In genomic region chr12:55060212-55060898, GRCm38 (mm10) we compare ENCODE assay signal across 16 mouse cellular contexts. TPM values are rescaled to one million over a fixed set of nuclear protein-coding genes. Genes with fewer than 3 reads are reported as not detected.
DNase-seq lines count a peak whose midpoint lies in the region; ATAC-seq and TF ChIP-seq lines count a peak whose summit lies in the region.
"Had no signal": no experiment of that assay in that cellular context is flagged by ENCODE, and none has a peak within 500 bp of the region (broad histone marks: within the 10 kb centered on the region; RNA-seq: fewer than 3 reads in every experiment).

No protein-coding gene starts in this region.

- peak; percentile 58 for DNase-seq in lung, embryonic 14.5 days
- DNase-seq in lung, postnatal 10 days: no peak
- DNase-seq in MEL-GATA-1-ER (ENCODE audit: extremely low read depth, low read depth): peak; percentile 71
- no peak for DNase-seq in midbrain, embryonic 11.5 days (ENCODE audit: low spot score, missing footprints)
- no peak for DNase-seq in ovary, postnatal 14 days (ENCODE audit: low spot score)
- DNase-seq: cerebellum, postnatal 25 days; heart, postnatal 10 days; thymus, postnatal 4 days had no signal

- H3K4me3 ChIP-seq in lung, embryonic 14.5 days (ENCODE audit: low read depth, low read length): no peak overlapping the region
- no peak overlapping the region for H3K4me3 ChIP-seq in intestine, embryonic 16.5 days (ENCODE audit: low read length)
- no peak overlapping the region for H3K4me3 ChIP-seq in midbrain, embryonic 11.5 days (ENCODE audit: low read depth, low read length)
- H3K4me3 ChIP-seq: embryonic facial prominence, embryonic 12.5 days; kidney, embryonic 15.5 days; limb, embryonic 15.5 days; midbrain, embryonic 12.5 days; myocyte had no signal

- H3K4me2 ChIP-seq in lung, embryonic 14.5 days: no peak overlapping the region; the same call in 1 of the 2 replicates
- no peak overlapping the region for H3K4me2 ChIP-seq in intestine, embryonic 16.5 days (ENCODE audit: low read depth, low read length)
- no peak overlapping the region for H3K4me2 ChIP-seq in midbrain, embryonic 11.5 days
- H3K4me2 ChIP-seq: embryonic facial prominence, embryonic 12.5 days; kidney, embryonic 15.5 days; limb, embryonic 15.5 days; midbrain, embryonic 12.5 days had no signal

- WGBS in lung, embryonic 14.5 days: 34% methylated on average over 6 of the region's 6 CpGs
- WGBS in intestine, embryonic 16.5 days: 64% methylated on average over 6 of the region's 6 CpGs
- WGBS in midbrain, embryonic 11.5 days: 87% methylated on average over 6 of the region's 6 CpGs

- H3K36me3 ChIP-seq in lung, embryonic 14.5 days (ENCODE audit: insufficient read depth): 0 out of 2 replicates have a peak, but pooled peaks cover 7% of the 10 kb centered on the region
- H3K36me3 ChIP-seq in intestine, embryonic 16.5 days (ENCODE audit: control insufficient read depth, insufficient read depth, low read length): no peaks in the 10 kb centered on the region
- H3K36me3 ChIP-seq in midbrain, embryonic 11.5 days (ENCODE audit: control insufficient read depth, insufficient read depth, low read length): no peaks in the 10 kb centered on the region

- no peak overlapping the region for H3K9ac ChIP-seq in lung, embryonic 14.5 days
- H3K9ac ChIP-seq in intestine, embryonic 16.5 days (ENCODE audit: low read depth, low read length): no peak overlapping the region
- H3K9ac ChIP-seq in midbrain, embryonic 11.5 days (ENCODE audit: low read length): no peak overlapping the region
- H3K9ac ChIP-seq: embryonic facial prominence, embryonic 12.5 days; kidney, embryonic 15.5 days; limb, embryonic 15.5 days; midbrain, embryonic 12.5 days had no signal

- peaks cover 17% of the 10 kb centered on the region; the same call in 1 of the 2 replicates for H3K4me1 ChIP-seq in lung, embryonic 14.5 days (ENCODE audit: insufficient read depth)
- H3K4me1 ChIP-seq in intestine, embryonic 16.5 days (ENCODE audit: control insufficient read depth, insufficient read depth, low read length): 0 out of 2 replicates have a peak, but pooled peaks cover 2% of the 10 kb centered on the region
- H3K4me1 ChIP-seq in midbrain, embryonic 11.5 days (ENCODE audit: control insufficient read depth, insufficient read depth, low read length): no peaks in the 10 kb centered on the region
- H3K4me1 ChIP-seq: embryonic facial prominence, embryonic 12.5 days; kidney, embryonic 15.5 days; limb, embryonic 15.5 days; midbrain, embryonic 12.5 days had no signal

- H3K27me3 ChIP-seq in lung, embryonic 14.5 days (ENCODE audit: insufficient read depth, low read length): no peaks in the 10 kb centered on the region
- no peaks in the 10 kb centered on the region for H3K27me3 ChIP-seq in intestine, embryonic 16.5 days (replicated peaks; ENCODE audit: control insufficient read depth, insufficient read depth, low read length)
- H3K27me3 ChIP-seq in midbrain, embryonic 11.5 days (ENCODE audit: control insufficient read depth, insufficient read depth, low read length): no peaks in the 10 kb centered on the region
- H3K27me3 ChIP-seq: embryonic facial prominence, embryonic 12.5 days; kidney, embryonic 15.5 days; limb, embryonic 15.5 days; midbrain, embryonic 12.5 days had no signal

- no peak; the same call in 1 of the 2 replicates for TF ChIP-seq CTCF in lung, embryonic 14.5 days (IDR thresholded peaks at IDR 0.05; ENCODE audit: low read depth)

- ATAC-seq in lung, embryonic 14.5 days (ENCODE audit: insufficient read depth): 0 out of 2 replicates have a peak, but pooled peaks have one; percentile 41
- ATAC-seq in intestine, embryonic 16.5 days: peak; percentile 62; the same call in 1 of the 2 replicates
- peak; percentile 90 for ATAC-seq in megakaryocyte progenitor cell, adult 5-6 weeks (replicated peaks; ENCODE audit: poor library complexity)
- ATAC-seq in midbrain, embryonic 11.5 days (ENCODE audit: low FRiP score): no peak
- ATAC-seq: hindbrain, embryonic 16.5 days had no signal

- no peaks in the 10 kb centered on the region for H3K9me3 ChIP-seq in lung, embryonic 14.5 days (ENCODE audit: low read depth, low read length)
- H3K9me3 ChIP-seq in intestine, embryonic 16.5 days (ENCODE audit: control insufficient read depth, low read length): no peaks in the 10 kb centered on the region
- H3K9me3 ChIP-seq in midbrain, embryonic 11.5 days (ENCODE audit: control insufficient read depth, low read length): no peaks in the 10 kb centered on the region
- H3K9me3 ChIP-seq: embryonic facial prominence, embryonic 12.5 days; kidney, embryonic 15.5 days; limb, embryonic 15.5 days; midbrain, embryonic 12.5 days had no signal

- 0 out of 2 replicates have a peak overlapping the region, but pooled peaks have one; percentile 19 for H3K27ac ChIP-seq in lung, embryonic 14.5 days (ENCODE audit: low read depth)
- H3K27ac ChIP-seq in intestine, embryonic 16.5 days (ENCODE audit: low read length): no peak overlapping the region
- H3K27ac ChIP-seq in midbrain, embryonic 11.5 days (ENCODE audit: low read depth, low read length): no peak overlapping the region
- H3K27ac ChIP-seq: embryonic facial prominence, embryonic 12.5 days; kidney, embryonic 15.5 days; limb, embryonic 15.5 days; midbrain, embryonic 12.5 days had no signal

RNA-seq across cellular contexts. Expression of gene 2700097O09Rik, which starts 19.6 kb away (rescaled TPM):
- 34.3 and 36.1 TPM in 2 replicates for polyA plus RNA-seq in lung, embryonic 14.5 days (2014; fragmentation: Nextera tagmentation; extraction: Ambion mirVana)
- polyA plus RNA-seq in intestine, embryonic 16.5 days (2015; fragmentation: Nextera tagmentation; extraction: Ambion mirVana): 29.1 and 31.2 TPM in 2 replicates
- 22.4 and 22.8 TPM in 2 replicates for total RNA-seq in megakaryocyte progenitor cell, adult 5-6 weeks (2015)
- total RNA-seq in megakaryocyte progenitor cell, adult 5-6 weeks (2017): 7.5 and 12.9 TPM in 2 replicates
- 33.2 and 36.2 TPM in 2 replicates for polyA plus RNA-seq in midbrain, embryonic 11.5 days (2014; fragmentation: Nextera tagmentation; extraction: Ambion mirVana)

RNA-seq across cellular contexts. Expression of gene Srp54a, which starts 19.7 kb away (rescaled TPM):
- polyA plus RNA-seq in lung, embryonic 14.5 days (2014; fragmentation: Nextera tagmentation; extraction: Ambion mirVana): 156 and 163 TPM in 2 replicates
- polyA plus RNA-seq in intestine, embryonic 16.5 days (2015; fragmentation: Nextera tagmentation; extraction: Ambion mirVana): 157 and 165 TPM in 2 replicates
- 118 and 127 TPM in 2 replicates for total RNA-seq in megakaryocyte progenitor cell, adult 5-6 weeks (2015)
- 191 and 227 TPM in 2 replicates for total RNA-seq in megakaryocyte progenitor cell, adult 5-6 weeks (2017)
- polyA plus RNA-seq in midbrain, embryonic 11.5 days (2014; fragmentation: Nextera tagmentation; extraction: Ambion mirVana): 176 and 184 TPM in 2 replicates

RNA-seq across cellular contexts. Expression of gene Baz1a, which starts 46.2 kb away (rescaled TPM):
- 23.9 and 26.3 TPM in 2 replicates for polyA plus RNA-seq in lung, embryonic 14.5 days (2014; fragmentation: Nextera tagmentation; extraction: Ambion mirVana)
- 17.9 and 19.4 TPM in 2 replicates for polyA plus RNA-seq in intestine, embryonic 16.5 days (2015; fragmentation: Nextera tagmentation; extraction: Ambion mirVana)
- total RNA-seq in megakaryocyte progenitor cell, adult 5-6 weeks (2015): 367 and 372 TPM in 2 replicates
- total RNA-seq in megakaryocyte progenitor cell, adult 5-6 weeks (2017): 151 and 171 TPM in 2 replicates
- polyA plus RNA-seq in midbrain, embryonic 11.5 days (2014; fragmentation: Nextera tagmentation; extraction: Ambion mirVana): 34.3 and 37.7 TPM in 2 replicates

Comparison
In these comparisons a context has a peak if more than half of its experiments do, and no peak if none do; other contexts are left out.
1. DNase-seq: peak in lung, embryonic 14.5 days (single experiment) and MEL-GATA-1-ER (single experiment); none in lung, postnatal 10 days (single experiment), midbrain, embryonic 11.5 days (single experiment) and ovary, postnatal 14 days (single experiment).